Mouse (Mus musculus): ENCODE results near the gene Arhgap15. TPM values are rescaled to one million over a fixed set of nuclear protein-coding genes. Genes with fewer than 3 reads are reported as not detected.

Gene Arhgap15
- total RNA-seq, 2 experiments from 2014 or later: 21.8 to 29.8 TPM

- no peak for ATAC-seq (replicated peaks; ENCODE audit: low FRiP score, low TSS enrichment, poor library complexity, severe bottlenecking)
Measured at GRCm38 (mm10) chr2:44140455-44140854, 391.8 kb downstream of the Arhgap15 start.

GRCm38 (mm10) chr2:44142152-44142551 is 393.5 kb downstream of the Arhgap15 start:
- no peak for ATAC-seq (replicated peaks; ENCODE audit: low FRiP score, low TSS enrichment, poor library complexity, severe bottlenecking)

- ATAC-seq (replicated peaks; ENCODE audit: low FRiP score, low TSS enrichment, poor library complexity, severe bottlenecking): no peak
Measured at GRCm38 (mm10) chr2:44142611-44143010, 394.0 kb downstream of the Arhgap15 start.

- ATAC-seq (replicated peaks; ENCODE audit: low FRiP score, low TSS enrichment, poor library complexity, severe bottlenecking): no peak
Measured at GRCm38 (mm10) chr2:44146124-44146981, 397.7 kb downstream of the Arhgap15 start.

- ATAC-seq (replicated peaks; ENCODE audit: low FRiP score, low TSS enrichment, poor library complexity, severe bottlenecking): no peak
Measured at GRCm38 (mm10) chr2:44147486-44147885, 398.9 kb downstream of the Arhgap15 start.

- no peak for ATAC-seq (replicated peaks; ENCODE audit: low FRiP score, low TSS enrichment, poor library complexity, severe bottlenecking)
Measured at GRCm38 (mm10) chr2:44147971-44148370, 399.3 kb downstream of the Arhgap15 start.

GRCm38 (mm10) chr2:44148550-44149100 is 400.0 kb downstream of the Arhgap15 start:
- no peak for ATAC-seq (replicated peaks; ENCODE audit: low FRiP score, low TSS enrichment, poor library complexity, severe bottlenecking)

GRCm38 (mm10) chr2:44152301-44152700 is 403.7 kb downstream of the Arhgap15 start:
- no peak for ATAC-seq (replicated peaks; ENCODE audit: low FRiP score, low TSS enrichment, poor library complexity, severe bottlenecking)

GRCm38 (mm10) chr2:44160358-44160757 is 411.7 kb downstream of the Arhgap15 start:
- ATAC-seq (replicated peaks; ENCODE audit: low FRiP score, low TSS enrichment, poor library complexity, severe bottlenecking): no peak

- ATAC-seq (replicated peaks; ENCODE audit: low FRiP score, low TSS enrichment, poor library complexity, severe bottlenecking): no peak
Measured at GRCm38 (mm10) chr2:44165789-44166188, 417.2 kb downstream of the Arhgap15 start.

- ATAC-seq (replicated peaks; ENCODE audit: low FRiP score, low TSS enrichment, poor library complexity, severe bottlenecking): no peak
Measured at GRCm38 (mm10) chr2:44166716-44167115, 418.1 kb downstream of the Arhgap15 start.

GRCm38 (mm10) chr2:44184476-44184875 is 435.9 kb downstream of the Arhgap15 start:
- no peak for ATAC-seq (replicated peaks; ENCODE audit: low FRiP score, low TSS enrichment, poor library complexity, severe bottlenecking)

GRCm38 (mm10) chr2:44190749-44191148 is 442.1 kb downstream of the Arhgap15 start:
- ATAC-seq (replicated peaks; ENCODE audit: low FRiP score, low TSS enrichment, poor library complexity, severe bottlenecking): no peak

- ATAC-seq (replicated peaks; ENCODE audit: low FRiP score, low TSS enrichment, poor library complexity, severe bottlenecking): no peak
Measured at GRCm38 (mm10) chr2:44192058-44192457, 443.4 kb downstream of the Arhgap15 start.

GRCm38 (mm10) chr2:44215506-44215905 is 466.9 kb downstream of the Arhgap15 start:
- no peak for ATAC-seq (replicated peaks; ENCODE audit: low FRiP score, low TSS enrichment, poor library complexity, severe bottlenecking)

- no peak for ATAC-seq (replicated peaks; ENCODE audit: low FRiP score, low TSS enrichment, poor library complexity, severe bottlenecking)
Measured at GRCm38 (mm10) chr2:44217811-44218210, 469.2 kb downstream of the Arhgap15 start.

GRCm38 (mm10) chr2:44218317-44218716 is 469.7 kb downstream of the Arhgap15 start:
- ATAC-seq (replicated peaks; ENCODE audit: low FRiP score, low TSS enrichment, poor library complexity, severe bottlenecking): no peak

GRCm38 (mm10) chr2:44221686-44222085 is 473.1 kb downstream of the Arhgap15 start:
- ATAC-seq (replicated peaks; ENCODE audit: low FRiP score, low TSS enrichment, poor library complexity, severe bottlenecking): no peak

GRCm38 (mm10) chr2:44222176-44222753 is 473.6 kb downstream of the Arhgap15 start:
- ATAC-seq (replicated peaks; ENCODE audit: low FRiP score, low TSS enrichment, poor library complexity, severe bottlenecking): no peak

GRCm38 (mm10) chr2:44234856-44235255 is 486.2 kb downstream of the Arhgap15 start:
- ATAC-seq (replicated peaks; ENCODE audit: low FRiP score, low TSS enrichment, poor library complexity, severe bottlenecking): no peak
